Mouse (Mus musculus) G1E (cell line): ENCODE data around the gene Abcf2.

Experiments
- CTCF ChIP-seq: IDR thresholded peaks from 2 replicates; pipeline ENCODE4 v1.5.1; 2012; ENCODE audit warnings: low read depth, low read length, inconsistent platforms, mixed read lengths
- GATA1 ChIP-seq: IDR thresholded peaks from 2 replicates; pipeline ENCODE4 v1.6.1; 2012; ENCODE audit warnings: borderline replicate concordance, low read length, inconsistent platforms, mixed read lengths
- POLR2AphosphoS5 ChIP-seq: IDR thresholded peaks from 2 replicates; pipeline ENCODE4 v1.6.1; 2012; ENCODE audit warnings: low read depth, low read length, inconsistent platforms; ENCODE audit not compliant: insufficient replicate concordance

- no peak for TF ChIP-seq GATA1
- no peak for TF ChIP-seq CTCF
- no peak for TF ChIP-seq POLR2AphosphoS5
Measured at GRCm38 (mm10) chr5:24609388-24609787, 32.1 kb upstream of the Abcf2 start.
